Mouse (Mus musculus) heart, embryonic 11.5 days (tissue): ENCODE measurements around the gene Ccdc82. TPM values are rescaled to one million over a fixed set of nuclear protein-coding genes. Genes with fewer than 3 reads are reported as not detected.

Source experiments
- ATAC-seq: fragments of 200-750 bp; cut with Nextera tagmentation; replicated peaks from 2 replicates; pipeline ENCODE4 v1.8.0; 2017; ENCODE audit warnings: moderate library complexity; ENCODE audit not compliant: insufficient number of reproducible peaks, low FRiP score, low TSS enrichment
- H3K27ac ChIP-seq: fragments of 300-500 bp; sonication (generic); 2 replicates; pipeline ENCODE4 v1.5.1; 2014; ENCODE audit warnings: mild to moderate bottlenecking, low read depth, low read length
- H3K27me3 ChIP-seq: fragments of 300-500 bp; sonication (generic); 2 replicates; pipeline ENCODE4 v1.6.1; 2014; ENCODE audit warnings: mild to moderate bottlenecking, low read length, mixed read lengths; ENCODE audit not compliant: control insufficient read depth, insufficient read depth
- H3K36me3 ChIP-seq: fragments of 300-500 bp; sonication (generic); 2 replicates; pipeline ENCODE4 v1.6.1; 2014; ENCODE audit warnings: mild to moderate bottlenecking, low read length, moderate library complexity, mixed read lengths; ENCODE audit not compliant: control insufficient read depth, insufficient read depth
- H3K4me1 ChIP-seq: fragments of 300-500 bp; sonication (generic); 2 replicates; pipeline ENCODE4 v1.6.1; 2014; ENCODE audit warnings: low read length; ENCODE audit not compliant: control insufficient read depth, insufficient read depth
- H3K4me2 ChIP-seq: fragments of 300-500 bp; sonication (generic); 2 replicates; pipeline ENCODE4 v1.6.1; 2014; ENCODE audit warnings: mild to moderate bottlenecking, moderate library complexity
- H3K4me3 ChIP-seq: fragments of 300-500 bp; sonication (generic); 2 replicates; pipeline ENCODE4 v1.5.1; 2014; ENCODE audit warnings: low read depth, low read length
- H3K9ac ChIP-seq: fragments of 300-500 bp; sonication (generic); 2 replicates; pipeline ENCODE4 v1.6.1; 2014; ENCODE audit warnings: mild to moderate bottlenecking, low read depth, low read length, moderate library complexity
- H3K9me3 ChIP-seq: fragments of 300-500 bp; sonication (generic); replicated peaks from 2 replicates; pipeline ENCODE4 v1.6.1; 2016; ENCODE audit warnings: low read length; ENCODE audit not compliant: control insufficient read depth
- WGBS: fragments of 180-500 bp; shearing (Covaris S2); extraction: QIAGEN DNeasy Blood & Tissue Kit; methylation state at CpG from one replicate; pipeline ENCODE4 v1.1.7; 2014; ENCODE audit not compliant: insufficient replicate concordance; 5-methylcytosine and 5-hydroxymethylcytosine counted together
- polyA plus RNA-seq: library from polyadenylated mRNA; unstranded; fragments of >200 nt; fragmentation: Nextera tagmentation; extraction: Ambion mirVana; gene quantifications from 2 replicates; pipeline ENCODE4 v1.2.1, GENCODE M21; 2014

Ccdc82 gene
- polyA plus RNA-seq, 1 experiment from 2014 or later = 8.0 TPM

- H3K27me3 ChIP-seq = no peaks in the 10 kb centered on the region
- WGBS = under 1% methylated on average over 28 of the region's 28 CpGs
- peak overlapping the region; percentile 97 for H3K4me2 ChIP-seq
- no peaks in the 10 kb centered on the region for H3K36me3 ChIP-seq
- H3K9ac ChIP-seq = peak overlapping the region; percentile 83
- peaks cover 31% of the 10 kb centered on the region for H3K4me1 ChIP-seq
- no peaks in the 10 kb centered on the region for H3K9me3 ChIP-seq
- peak overlapping the region; percentile 83 for H3K27ac ChIP-seq
- peak; percentile 90 for ATAC-seq
- H3K4me3 ChIP-seq = peak overlapping the region; percentile 71
These were observed 49.7 kb downstream of the Ccdc82 start for GRCm38 (mm10) chr9:13296274-13297121.

GRCm38 (mm10) chr9:13297122-13297667 is 50.4 kb downstream of the Ccdc82 start:
- WGBS = under 1% methylated on average over 12 of the region's 12 CpGs
- Histone ChIP-seq H3K36me3 (no peaks in the 10 kb centered on the region), H3K9me3 (no peaks in the 10 kb centered on the region), H3K4me1 (peaks cover 38% of the 10 kb centered on the region), H3K9ac (peak overlapping the region; percentile 83), H3K27ac (peak overlapping the region; percentile 83), H3K27me3 (no peaks in the 10 kb centered on the region), H3K4me2 (peak overlapping the region; percentile 97), H3K4me3 (peak overlapping the region; percentile 71)
- no peak for ATAC-seq

- peaks cover 41% of the 10 kb centered on the region for H3K4me1 ChIP-seq
- no peaks in the 10 kb centered on the region for H3K9me3 ChIP-seq
- H3K9ac ChIP-seq = peak within 1 kb of the TSS; percentile 83
- peak; percentile 69 for ATAC-seq
- peak within 1 kb of the TSS; percentile 97 for H3K4me2 ChIP-seq
- peak within 1 kb of the TSS; percentile 71 for H3K4me3 ChIP-seq
- H3K36me3 ChIP-seq = no peaks in the 10 kb centered on the region
- peak within 1 kb of the TSS; percentile 83 for H3K27ac ChIP-seq
- under 1% methylated on average over 23 of the region's 23 CpGs for WGBS
- H3K27me3 ChIP-seq = no peaks in the 10 kb centered on the region
These were observed 51.1 kb downstream of the Ccdc82 start, which contains the start of gene Maml2 for GRCm38 (mm10) chr9:13297668-13298512. Gene Maml2 (plus strand): TSS chr9:13297957.

- 14% methylated on average over 9 of the region's 9 CpGs for WGBS
These were observed 51.7 kb downstream of the Ccdc82 start for GRCm38 (mm10) chr9:13298513-13298878.

GRCm38 (mm10) chr9:13299190-13299589 is 52.4 kb downstream of the Ccdc82 start:
- WGBS = 76% methylated on average over 6 of the region's 6 CpGs
- Histone ChIP-seq H3K4me2 (peak overlapping the region; percentile 97), H3K27ac (no peak overlapping the region; the same call in 1 of the 2 replicates), H3K27me3 (no peaks in the 10 kb centered on the region), H3K36me3 (no peaks in the 10 kb centered on the region), H3K9me3 (no peaks in the 10 kb centered on the region), H3K4me1 (peaks cover 54% of the 10 kb centered on the region), H3K9ac (peak overlapping the region; percentile 24; the same call in 1 of the 2 replicates), H3K4me3 (peak overlapping the region; percentile 71)
- ATAC-seq = no peak

More at GRCm38 (mm10) chr9:13298513-13298878, 51.7 kb downstream of the Ccdc82 start:
- peak overlapping the region; percentile 83; the same call in 1 of the 2 replicates for H3K27ac ChIP-seq
- H3K27me3 ChIP-seq = no peaks in the 10 kb centered on the region
- H3K36me3 ChIP-seq = no peaks in the 10 kb centered on the region
- H3K9ac ChIP-seq = peak overlapping the region; percentile 83
- peaks cover 47% of the 10 kb centered on the region for H3K4me1 ChIP-seq
- H3K4me3 ChIP-seq = peak overlapping the region; percentile 71
- no peak for ATAC-seq
- peak overlapping the region; percentile 97 for H3K4me2 ChIP-seq
- no peaks in the 10 kb centered on the region for H3K9me3 ChIP-seq

GRCm38 (mm10) chr9:13300041-13300441 is 53.3 kb downstream of the Ccdc82 start:
- Histone ChIP-seq H3K4me1 (peaks cover 59% of the 10 kb centered on the region), H3K9ac (peak overlapping the region; percentile 52), H3K27ac (peak overlapping the region; percentile 36; the same call in 1 of the 2 replicates), H3K27me3 (no peaks in the 10 kb centered on the region), H3K36me3 (no peaks in the 10 kb centered on the region), H3K4me3 (peak overlapping the region; percentile 71; the same call in 1 of the 2 replicates), H3K9me3 (no peaks in the 10 kb centered on the region), H3K4me2 (peak overlapping the region; percentile 97)
- no peak for ATAC-seq
- 58% methylated on average over 3 of the region's 3 CpGs for WGBS

GRCm38 (mm10) chr9:13300891-13301782 is 54.4 kb downstream of the Ccdc82 start:
- Histone ChIP-seq H3K36me3 (no peaks in the 10 kb centered on the region), H3K9ac (peak overlapping the region; percentile 52; the same call in 1 of the 2 replicates), H3K4me2 (peak overlapping the region; percentile 97), H3K9me3 (no peaks in the 10 kb centered on the region), H3K27ac (peak overlapping the region; percentile 36; the same call in 1 of the 2 replicates), H3K4me3 (no peak overlapping the region), H3K4me1 (peaks cover 60% of the 10 kb centered on the region), H3K27me3 (no peaks in the 10 kb centered on the region)
- whole genome bisulfite sequencing = 67% methylated on average over 9 of the region's 9 CpGs
- no peak for ATAC-seq
